Mouse (Mus musculus) kidney, embryonic 16.5 days (tissue): ENCODE measurements around the gene Tmem245. TPM values are rescaled to one million over a fixed set of nuclear protein-coding genes. Genes with fewer than 3 reads are reported as not detected.

ENCODE experiments used
- ATAC-seq: fragments of 200-750 bp; cut with Nextera tagmentation; 2 replicates; pipeline ENCODE4 v1.8.0; 2017; ENCODE audit warnings: moderate TSS enrichment; ENCODE audit not compliant: low FRiP score, low TSS enrichment
- H3K27ac ChIP-seq: fragments of 300-500 bp; sonication (generic); 2 replicates; pipeline ENCODE4 v1.5.1; 2014; ENCODE audit warnings: low read length
- H3K27me3 ChIP-seq: fragments of 300-500 bp; sonication (generic); 2 replicates; pipeline ENCODE4 v1.6.1; 2014; ENCODE audit warnings: low read length, control low read depth, mixed read lengths; ENCODE audit not compliant: insufficient read depth
- H3K36me3 ChIP-seq: fragments of 300-500 bp; sonication (generic); 2 replicates; pipeline ENCODE4 v1.6.1; 2014; ENCODE audit warnings: low read length, control low read depth, mixed read lengths; ENCODE audit not compliant: insufficient read depth
- H3K4me1 ChIP-seq: fragments of 300-500 bp; sonication (generic); 2 replicates; pipeline ENCODE4 v1.6.1; 2014; ENCODE audit warnings: low read length, control low read depth, mixed read lengths; ENCODE audit not compliant: insufficient read depth
- H3K4me2 ChIP-seq: fragments of 300-500 bp; sonication (generic); replicated peaks from 2 replicates; pipeline ENCODE4 v1.6.1; 2014; ENCODE audit warnings: low read depth, low read length
- H3K4me3 ChIP-seq: fragments of 300-500 bp; sonication (generic); 2 replicates; pipeline ENCODE4 v1.5.1; 2014; ENCODE audit warnings: mild to moderate bottlenecking, low read length
- H3K9ac ChIP-seq: fragments of 300-500 bp; sonication (generic); replicated peaks from 2 replicates; pipeline ENCODE4 v1.6.1; 2014; ENCODE audit warnings: low read length
- H3K9me3 ChIP-seq: fragments of 300-500 bp; sonication (generic); 2 replicates; pipeline ENCODE4 v1.6.1; 2016; ENCODE audit warnings: low read length, control low read depth
- WGBS: fragments of 180-500 bp; shearing (Covaris S2); extraction: QIAGEN DNeasy Blood & Tissue Kit; methylation state at CpG from one replicate; pipeline ENCODE4 v1.1.7; 2014; 5-methylcytosine and 5-hydroxymethylcytosine counted together
- polyA plus RNA-seq: library from polyadenylated mRNA; unstranded; fragments of >200 nt; fragmentation: Nextera tagmentation; extraction: Ambion mirVana; gene quantifications from 2 replicates; pipeline ENCODE4 v1.2.1, GENCODE M21; 2015

Tmem245 gene
- polyA plus RNA-seq, 1 experiment from 2014 or later = 9.1 TPM

- Histone ChIP-seq H3K4me3 (no peak overlapping the region), H3K4me2 (no peak overlapping the region), H3K27ac (no peak overlapping the region), H3K4me1 (peaks cover 5% of the 10 kb centered on the region; the same call in 1 of the 2 replicates), H3K36me3 (peaks cover 31% of the 10 kb centered on the region), H3K9me3 (no peaks in the 10 kb centered on the region), H3K9ac (no peak overlapping the region), H3K27me3 (no peaks in the 10 kb centered on the region)
- 93% methylated on average over 4 of the region's 4 CpGs for WGBS
- no peak for ATAC-seq
These were observed 14.1 kb downstream of the Tmem245 start for GRCm38 (mm10) chr4:56933154-56933553.

- WGBS = 62% methylated on average over 7 of the region's 7 CpGs
- Histone ChIP-seq H3K9me3 (no peaks in the 10 kb centered on the region), H3K4me2 (no peak overlapping the region), H3K4me1 (peaks cover under 1% of the 10 kb centered on the region; the same call in 1 of the 2 replicates), H3K27ac (no peak overlapping the region), H3K4me3 (no peak overlapping the region), H3K27me3 (no peaks in the 10 kb centered on the region), H3K9ac (no peak overlapping the region), H3K36me3 (peaks cover 31% of the 10 kb centered on the region)
- ATAC-seq = no peak
These were observed 15.1 kb downstream of the Tmem245 start for GRCm38 (mm10) chr4:56932096-56932495.

- no peak for ATAC-seq
- WGBS = 56% methylated on average over 4 of the region's 4 CpGs
These were observed 16.9 kb downstream of the Tmem245 start for GRCm38 (mm10) chr4:56930312-56930711.

GRCm38 (mm10) chr4:56926971-56927370 is 20.3 kb downstream of the Tmem245 start:
- peaks cover 34% of the 10 kb centered on the region for H3K36me3 ChIP-seq
- H3K4me2 ChIP-seq = no peak overlapping the region
- H3K4me1 ChIP-seq = no peaks in the 10 kb centered on the region
- no peak overlapping the region for H3K4me3 ChIP-seq
- no peak overlapping the region for H3K9ac ChIP-seq
- no peak for ATAC-seq
- no peaks in the 10 kb centered on the region for H3K9me3 ChIP-seq
- WGBS = 72% methylated on average over 4 of the region's 4 CpGs
- no peaks in the 10 kb centered on the region for H3K27me3 ChIP-seq
- no peak overlapping the region for H3K27ac ChIP-seq

More at GRCm38 (mm10) chr4:56930312-56930711, 16.9 kb downstream of the Tmem245 start:
- Histone ChIP-seq H3K27ac (no peak overlapping the region), H3K27me3 (no peaks in the 10 kb centered on the region), H3K9ac (no peak overlapping the region), H3K4me1 (no peaks in the 10 kb centered on the region), H3K36me3 (peaks cover 28% of the 10 kb centered on the region), H3K9me3 (no peaks in the 10 kb centered on the region), H3K4me3 (no peak overlapping the region), H3K4me2 (no peak overlapping the region)

- H3K36me3 ChIP-seq = peaks cover 31% of the 10 kb centered on the region
- WGBS = 94% methylated on average over 11 of the region's 11 CpGs
- no peak for ATAC-seq
These were observed 25.0 kb downstream of the Tmem245 start for GRCm38 (mm10) chr4:56922229-56922628.

GRCm38 (mm10) chr4:56915732-56916325 is 31.4 kb downstream of the Tmem245 start:
- H3K9ac ChIP-seq = no peak overlapping the region
- no peak overlapping the region for H3K4me3 ChIP-seq
- no peaks in the 10 kb centered on the region for H3K4me1 ChIP-seq
- H3K36me3 ChIP-seq = peaks cover 44% of the 10 kb centered on the region
- H3K9me3 ChIP-seq = no peaks in the 10 kb centered on the region
- no peaks in the 10 kb centered on the region for H3K27me3 ChIP-seq
- H3K4me2 ChIP-seq = no peak overlapping the region
- no peak overlapping the region for H3K27ac ChIP-seq
- WGBS = 85% methylated on average over 15 of the region's 15 CpGs
- ATAC-seq = no peak

More at GRCm38 (mm10) chr4:56922229-56922628, 25.0 kb downstream of the Tmem245 start:
- Histone ChIP-seq H3K9me3 (no peaks in the 10 kb centered on the region), H3K27me3 (no peaks in the 10 kb centered on the region), H3K4me1 (no peaks in the 10 kb centered on the region), H3K27ac (no peak overlapping the region), H3K9ac (no peak overlapping the region), H3K4me3 (no peak overlapping the region), H3K4me2 (no peak overlapping the region)

GRCm38 (mm10) chr4:56914761-56915160 is 32.5 kb downstream of the Tmem245 start:
- ATAC-seq = no peak
- no peak overlapping the region for H3K4me3 ChIP-seq
- H3K27me3 ChIP-seq = no peaks in the 10 kb centered on the region
- no peak overlapping the region for H3K9ac ChIP-seq
- no peak overlapping the region for H3K27ac ChIP-seq
- H3K36me3 ChIP-seq = peaks cover 54% of the 10 kb centered on the region
- WGBS = 67% methylated on average over 1 of the region's 1 CpGs
- H3K9me3 ChIP-seq = no peaks in the 10 kb centered on the region
- H3K4me1 ChIP-seq = no peaks in the 10 kb centered on the region
- no peak overlapping the region for H3K4me2 ChIP-seq

- no peak overlapping the region for H3K4me3 ChIP-seq
- H3K9ac ChIP-seq = no peak overlapping the region
- H3K9me3 ChIP-seq = no peaks in the 10 kb centered on the region
- no peak overlapping the region for H3K27ac ChIP-seq
- no peaks in the 10 kb centered on the region for H3K27me3 ChIP-seq
- H3K4me2 ChIP-seq = no peak overlapping the region
- 95% methylated on average over 6 of the region's 6 CpGs for WGBS
- peaks cover 58% of the 10 kb centered on the region for H3K36me3 ChIP-seq
- no peaks in the 10 kb centered on the region for H3K4me1 ChIP-seq
- ATAC-seq = no peak
These were observed 32.9 kb downstream of the Tmem245 start for GRCm38 (mm10) chr4:56914338-56914737.

GRCm38 (mm10) chr4:56912382-56913001 is 34.7 kb downstream of the Tmem245 start:
- Histone ChIP-seq H3K27me3 (no peaks in the 10 kb centered on the region), H3K4me2 (no peak overlapping the region), H3K9me3 (no peaks in the 10 kb centered on the region), H3K4me3 (no peak overlapping the region), H3K27ac (no peak overlapping the region), H3K4me1 (no peaks in the 10 kb centered on the region), H3K9ac (no peak overlapping the region), H3K36me3 (peaks cover 66% of the 10 kb centered on the region)
- no peak for ATAC-seq
- WGBS = 94% methylated on average over 7 of the region's 7 CpGs

- peaks cover 64% of the 10 kb centered on the region for H3K36me3 ChIP-seq
- no peaks in the 10 kb centered on the region for H3K4me1 ChIP-seq
- H3K27me3 ChIP-seq = no peaks in the 10 kb centered on the region
- no peak for ATAC-seq
- H3K9ac ChIP-seq = no peak overlapping the region
- H3K4me2 ChIP-seq = no peak overlapping the region
- no peaks in the 10 kb centered on the region for H3K9me3 ChIP-seq
- H3K27ac ChIP-seq = no peak overlapping the region
- WGBS = 63% methylated on average over 3 of the region's 3 CpGs
- H3K4me3 ChIP-seq = no peak overlapping the region
These were observed 37.7 kb downstream of the Tmem245 start for GRCm38 (mm10) chr4:56909568-56909967.
